ENCODE assay signal across 9 mouse cellular contexts in genomic region chr17:65643051-65643521, GRCm38 (mm10). TPM values are rescaled to one million over a fixed set of nuclear protein-coding genes. Genes with fewer than 3 reads are reported as not detected.
DNase-seq lines count a peak whose midpoint lies in the region; ATAC-seq and TF ChIP-seq lines count a peak whose summit lies in the region.
"Had no signal": no experiment of that assay in that cellular context is flagged by ENCODE, and none has a peak within 500 bp of the region (broad histone marks: within the 10 kb centered on the region; RNA-seq: fewer than 3 reads in every experiment).

No protein-coding gene starts in this region.

- H3K9ac ChIP-seq in limb, embryonic 13.5 days = no peak overlapping the region
- no peak overlapping the region for H3K9ac ChIP-seq in embryonic facial prominence, embryonic 13.5 days
- H3K9ac ChIP-seq in hindbrain, postnatal 0 days (replicated peaks; ENCODE audit: low read length) = no peak overlapping the region
- no peak overlapping the region for H3K9ac ChIP-seq in lung, embryonic 15.5 days

- peak overlapping the region; percentile 10 for H3K4me2 ChIP-seq in limb, embryonic 13.5 days (replicated peaks)
- peak overlapping the region; percentile 43 for H3K4me2 ChIP-seq in embryonic facial prominence, embryonic 13.5 days
- H3K4me2 ChIP-seq in hindbrain, postnatal 0 days (ENCODE audit: low read depth, low read length) = no peak overlapping the region; the same call in 1 of the 2 replicates
- H3K4me2 ChIP-seq in lung, embryonic 15.5 days = peak overlapping the region; percentile 21; the same call in 1 of the 2 replicates

- no peaks in the 10 kb centered on the region for H3K36me3 ChIP-seq in limb, embryonic 13.5 days
- no peaks in the 10 kb centered on the region for H3K36me3 ChIP-seq in limb, embryonic 10.5 days
- no peaks in the 10 kb centered on the region for H3K36me3 ChIP-seq in embryonic facial prominence, embryonic 13.5 days
- H3K36me3 ChIP-seq in hindbrain, postnatal 0 days (ENCODE audit: insufficient read depth, low read length) = no peaks in the 10 kb centered on the region
- H3K36me3 ChIP-seq in lung, embryonic 15.5 days = no peaks in the 10 kb centered on the region

- no peak for ATAC-seq in limb, embryonic 13.5 days (ENCODE audit: low FRiP score, low read depth)
- no peak for ATAC-seq in embryonic facial prominence, embryonic 13.5 days (ENCODE audit: insufficient number of reproducible peaks, insufficient read depth, low FRiP score, low TSS enrichment, low read depth)
- ATAC-seq in hindbrain, postnatal 0 days = peak; percentile 67
- peak; percentile 69 for ATAC-seq in lung, embryonic 15.5 days (ENCODE audit: borderline replicate concordance, extremely low read depth, low FRiP score, low TSS enrichment)

- no peak overlapping the region for H3K4me3 ChIP-seq in limb, embryonic 13.5 days
- no peak overlapping the region for H3K4me3 ChIP-seq in limb, embryonic 10.5 days
- no peak overlapping the region for H3K4me3 ChIP-seq in embryonic facial prominence, embryonic 13.5 days
- no peak overlapping the region for H3K4me3 ChIP-seq in hindbrain, postnatal 0 days (ENCODE audit: low read length)
- no peak overlapping the region for H3K4me3 ChIP-seq in lung, embryonic 15.5 days

- 41% methylated on average over 10 of the region's 10 CpGs for WGBS in limb, embryonic 13.5 days
- WGBS in limb, embryonic 10.5 days = 70% methylated on average over 10 of the region's 10 CpGs
- WGBS in embryonic facial prominence, embryonic 13.5 days = 13% methylated on average over 10 of the region's 10 CpGs
- WGBS in hindbrain, postnatal 0 days = 34% methylated on average over 10 of the region's 10 CpGs
- WGBS in lung, embryonic 15.5 days = 37% methylated on average over 10 of the region's 10 CpGs

- H3K9me3 ChIP-seq in limb, embryonic 13.5 days = no peaks in the 10 kb centered on the region
- H3K9me3 ChIP-seq in limb, embryonic 10.5 days (replicated peaks) = no peaks in the 10 kb centered on the region
- no peaks in the 10 kb centered on the region for H3K9me3 ChIP-seq in embryonic facial prominence, embryonic 13.5 days
- H3K9me3 ChIP-seq in hindbrain, postnatal 0 days (ENCODE audit: low read length) = no peaks in the 10 kb centered on the region
- no peaks in the 10 kb centered on the region for H3K9me3 ChIP-seq in lung, embryonic 15.5 days

- no peaks in the 10 kb centered on the region for H3K27me3 ChIP-seq in limb, embryonic 13.5 days
- no peaks in the 10 kb centered on the region for H3K27me3 ChIP-seq in limb, embryonic 10.5 days (ENCODE audit: low read depth, poor library complexity, severe bottlenecking)
- no peaks in the 10 kb centered on the region for H3K27me3 ChIP-seq in embryonic facial prominence, embryonic 13.5 days
- H3K27me3 ChIP-seq in hindbrain, postnatal 0 days (ENCODE audit: insufficient read depth, low read length) = no peaks in the 10 kb centered on the region
- H3K27me3 ChIP-seq in lung, embryonic 15.5 days = no peaks in the 10 kb centered on the region

- DNase-seq in limb, embryonic 10.5 days (ENCODE audit: low spot score) = no peak
- DNase-seq in hindbrain, postnatal 0 days (ENCODE audit: low spot score) = peak; percentile 66
- peak; percentile 59 to 75 for DNase-seq in right cerebral cortex, postnatal 10 days (ENCODE audit: low spot score in 2 of 2)
- no peak for DNase-seq in spleen, postnatal 10 days (ENCODE audit: low spot score in 2 of 2)
- no peak for DNase-seq in c-Kit-positive CD71-positive TER-119-positive erythroid progenitor cells, embryonic 14.5 days (ENCODE audit: low spot score)

- no peak overlapping the region for H3K27ac ChIP-seq in limb, embryonic 13.5 days
- no peak overlapping the region; the same call in 1 of the 2 replicates for H3K27ac ChIP-seq in limb, embryonic 10.5 days
- H3K27ac ChIP-seq in embryonic facial prominence, embryonic 13.5 days = peak overlapping the region; percentile 64
- peak overlapping the region; percentile 70 for H3K27ac ChIP-seq in hindbrain, postnatal 0 days
- peak overlapping the region; percentile 93 for H3K27ac ChIP-seq in lung, embryonic 15.5 days

- no peak for TF ChIP-seq CTCF in hindbrain, postnatal 0 days (IDR thresholded peaks at IDR 0.05; ENCODE audit: low read depth)

- H3K4me1 ChIP-seq in limb, embryonic 13.5 days = peaks cover 16% of the 10 kb centered on the region
- peaks cover 13% of the 10 kb centered on the region for H3K4me1 ChIP-seq in limb, embryonic 10.5 days
- peaks cover 20% of the 10 kb centered on the region for H3K4me1 ChIP-seq in embryonic facial prominence, embryonic 13.5 days
- no peaks in the 10 kb centered on the region for H3K4me1 ChIP-seq in hindbrain, postnatal 0 days (ENCODE audit: insufficient read depth, low read length)
- 0 out of 2 replicates have a peak, but pooled peaks cover 4% of the 10 kb centered on the region for H3K4me1 ChIP-seq in lung, embryonic 15.5 days

RNA-seq across cellular contexts. Expression of gene Txndc2, which starts 1.1 kb away (rescaled TPM):
- 0.10 TPM in 1 of 2 replicates, not detected in the other for polyA plus RNA-seq in limb, embryonic 13.5 days (2015; fragmentation: Nextera tagmentation; extraction: Ambion mirVana)
- polyA plus RNA-seq in limb, embryonic 10.5 days (2016; fragmentation: Nextera tagmentation; extraction: Ambion mirVana) = not detected in 2 replicates
- polyA plus RNA-seq in embryonic facial prominence, embryonic 13.5 days (2015; fragmentation: Nextera tagmentation; extraction: Ambion mirVana) = 0.29 TPM in 1 of 2 replicates, not detected in the other
- not detected in 2 replicates for total RNA-seq in hindbrain, postnatal 0 days (2014; rRNA removed)
- polyA plus RNA-seq in hindbrain, postnatal 0 days (2015; fragmentation: Nextera tagmentation; extraction: Ambion mirVana) = 0.10 and 0.13 TPM in 2 replicates
- polyA plus RNA-seq in lung, embryonic 15.5 days (2015; fragmentation: Nextera tagmentation; extraction: Ambion mirVana) = not detected in 2 replicates
- polyA plus RNA-seq: limb, embryonic 11.5 days had no signal

RNA-seq across cellular contexts. Expression of gene Vapa, which starts 29.7 kb away (rescaled TPM):
- polyA plus RNA-seq in limb, embryonic 13.5 days (2015; fragmentation: Nextera tagmentation; extraction: Ambion mirVana) = 172 and 179 TPM in 2 replicates
- 165 TPM in 2 replicates for polyA plus RNA-seq in limb, embryonic 10.5 days (2016; fragmentation: Nextera tagmentation; extraction: Ambion mirVana)
- polyA plus RNA-seq in embryonic facial prominence, embryonic 13.5 days (2015; fragmentation: Nextera tagmentation; extraction: Ambion mirVana) = 187 and 192 TPM in 2 replicates
- total RNA-seq in hindbrain, postnatal 0 days (2014; rRNA removed) = 97.4 and 103 TPM in 2 replicates
- polyA plus RNA-seq in hindbrain, postnatal 0 days (2015; fragmentation: Nextera tagmentation; extraction: Ambion mirVana) = 296 and 298 TPM in 2 replicates
- 191 and 196 TPM in 2 replicates for polyA plus RNA-seq in lung, embryonic 15.5 days (2015; fragmentation: Nextera tagmentation; extraction: Ambion mirVana)

Comparison
In these comparisons a context has a peak if more than half of its experiments do, and no peak if none do; other contexts are left out.
1. ATAC-seq: peak in hindbrain, postnatal 0 days (single experiment) and lung, embryonic 15.5 days (single experiment); none in limb, embryonic 13.5 days (single experiment) and embryonic facial prominence, embryonic 13.5 days (single experiment).
2. H3K27ac ChIP-seq: peak in embryonic facial prominence, embryonic 13.5 days (single experiment), hindbrain, postnatal 0 days (single experiment) and lung, embryonic 15.5 days (single experiment); none in limb, embryonic 13.5 days (single experiment) and limb, embryonic 10.5 days (single experiment).
3. DNase-seq: peak in hindbrain, postnatal 0 days (single experiment) and right cerebral cortex, postnatal 10 days (2 of 2); none in limb, embryonic 10.5 days (single experiment), spleen, postnatal 10 days (0 of 2) and c-Kit-positive CD71-positive TER-119-positive erythroid progenitor cells, embryonic 14.5 days (single experiment).